Mouse (Mus musculus) liver, adult 2 months (tissue): ENCODE measurements around the gene Ccdc93. TPM values are rescaled to one million over a fixed set of nuclear protein-coding genes. Genes with fewer than 3 reads are reported as not detected.

Experiments used
- DNase-seq: peaks from one replicate; pipeline ENCODE4 v3.0.0-alpha.2; 2011; ENCODE audit warnings: low read depth, low spot score; ENCODE audit errors: extremely low read depth
- H3K27ac ChIP-seq: fragments of 200-500 bp; replicated peaks from 2 replicates; pipeline ENCODE4 v1.5.1; 2012; ENCODE audit warnings: low read depth, mild to moderate bottlenecking, control low read depth, inconsistent platforms, low read length; ENCODE audit not compliant: insufficient read depth
- H3K27me3 ChIP-seq: fragments of 200-500 bp; 2 replicates; pipeline ENCODE4 v1.6.1; 2012; ENCODE audit warnings: mild to moderate bottlenecking, moderate library complexity, low read length, inconsistent platforms; ENCODE audit not compliant: control insufficient read depth, insufficient read depth
- H3K36me3 ChIP-seq: fragments of 200-500 bp; 2 replicates; pipeline ENCODE4 v1.6.1; 2012; ENCODE audit warnings: low read length, inconsistent platforms; ENCODE audit not compliant: control insufficient read depth, insufficient read depth
- H3K4me1 ChIP-seq: fragments of 200-500 bp; 2 replicates; pipeline ENCODE4 v1.6.1; 2011; ENCODE audit warnings: low read length; ENCODE audit not compliant: control insufficient read depth, insufficient read depth
- H3K4me3 ChIP-seq: fragments of 200-500 bp; 2 replicates; pipeline ENCODE4 v1.5.1; 2011; ENCODE audit warnings: low read depth, mild to moderate bottlenecking, control low read depth, low read length, moderate library complexity; ENCODE audit not compliant: insufficient read depth
- H3K79me2 ChIP-seq: fragments of 200-500 bp; 2 replicates; pipeline ENCODE4 v1.6.1; 2012; ENCODE audit warnings: inconsistent platforms, mild to moderate bottlenecking, low read length, moderate library complexity; ENCODE audit not compliant: control insufficient read depth, insufficient read depth
- H3K9ac ChIP-seq: fragments of 200-500 bp; 2 replicates; pipeline ENCODE4 v1.6.1; 2012; ENCODE audit warnings: low read depth, mild to moderate bottlenecking, control low read depth, inconsistent platforms, low read length
- CTCF ChIP-seq: fragments of 200-500 bp; IDR thresholded peaks from 2 replicates; pipeline ENCODE4 v1.5.1; 2011; ENCODE audit warnings: low read depth, low read length, control low read depth
- POLR2A ChIP-seq: fragments of 200-500 bp; IDR thresholded peaks from 2 replicates; pipeline ENCODE4 v1.6.1; 2011; ENCODE audit warnings: low read length, control low read depth; ENCODE audit not compliant: insufficient read depth; ENCODE audit errors: extremely low read depth
- WGBS: fragments of 180-500 bp; shearing (Covaris S2); methylation state at CpG from one replicate; pipeline ENCODE4 v1.1.7; 2018; 5-methylcytosine and 5-hydroxymethylcytosine counted together
- polyA plus RNA-seq: library from polyadenylated mRNA; depleted of rRNA; stranded (reverse); fragments of >200 nt; gene quantifications from 2 replicates; pipeline ENCODE4 v1.2.3, GENCODE M21; 2012
- total RNA-seq: library from RNA; depleted of rRNA; stranded (reverse); fragments of >200 nt; gene quantifications from 2 replicates; pipeline ENCODE4 v1.2.3, GENCODE M21; 2014

Ccdc93 gene
- total and polyA plus RNA-seq, 2 experiments = 4.5 to 6.9 TPM

DNA sequence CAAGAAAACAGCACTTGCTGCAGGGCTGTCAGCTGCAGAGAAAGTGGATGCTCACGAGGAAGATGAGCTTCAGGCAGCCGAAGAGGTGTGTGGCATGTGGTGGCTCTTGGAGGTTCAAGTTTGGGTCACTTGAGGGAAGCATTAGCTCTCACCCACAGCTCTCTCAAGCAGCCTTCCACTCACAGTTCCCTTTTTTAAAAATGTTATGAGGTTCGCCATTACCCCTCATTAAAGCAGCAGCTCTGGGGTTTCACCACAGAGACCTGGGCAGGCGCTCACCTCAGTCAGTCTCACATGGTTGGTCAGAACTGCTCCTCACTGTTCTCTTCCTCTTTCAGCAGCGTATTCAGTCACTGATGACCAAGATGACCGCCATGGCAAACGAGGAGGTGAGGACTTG, 31.0 kb downstream of the Ccdc93 start:
- no peak for TF ChIP-seq POLR2A
- WGBS = 86% methylated on average over 7 of the region's 7 CpGs
- no peaks in the 10 kb centered on the region for H3K4me1 ChIP-seq
- H3K27ac ChIP-seq = no peak overlapping the region
- DNase-seq = no peak
- no peaks in the 10 kb centered on the region for H3K79me2 ChIP-seq
- peaks cover 16% of the 10 kb centered on the region for H3K36me3 ChIP-seq
- H3K9ac ChIP-seq = no peak overlapping the region
- no peak overlapping the region for H3K4me3 ChIP-seq
- no peaks in the 10 kb centered on the region for H3K27me3 ChIP-seq

DNA sequence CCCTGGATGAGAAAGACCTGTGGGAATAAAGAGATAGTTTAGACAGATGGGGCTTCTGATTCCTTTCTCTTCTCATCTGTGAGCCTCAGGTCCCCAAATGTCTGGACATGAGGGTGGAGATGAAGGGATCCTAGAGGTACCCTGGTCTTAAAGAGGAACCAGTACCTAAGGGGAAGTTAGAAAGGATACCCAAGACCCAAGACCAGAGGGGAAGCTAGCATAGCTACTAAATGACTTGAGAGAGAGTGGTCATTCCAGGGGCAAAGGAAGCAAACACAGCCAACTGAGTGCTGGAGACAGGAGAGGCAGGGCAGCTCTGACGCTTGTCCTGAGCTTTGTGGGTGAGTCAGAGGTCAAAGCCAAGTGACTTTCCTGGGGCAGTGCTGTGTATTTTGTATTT, 31.8 kb downstream of the Ccdc93 start:
- Histone ChIP-seq H3K4me1 (no peaks in the 10 kb centered on the region), H3K4me3 (no peak overlapping the region), H3K79me2 (no peaks in the 10 kb centered on the region), H3K27me3 (no peaks in the 10 kb centered on the region), H3K36me3 (peaks cover 17% of the 10 kb centered on the region), H3K27ac (no peak overlapping the region), H3K9ac (no peak overlapping the region)
- TF ChIP-seq POLR2A = no peak
- no peak for TF ChIP-seq CTCF
- 90% methylated on average over 1 of the region's 1 CpGs for WGBS
- peak; percentile 23 for DNase-seq

DNA sequence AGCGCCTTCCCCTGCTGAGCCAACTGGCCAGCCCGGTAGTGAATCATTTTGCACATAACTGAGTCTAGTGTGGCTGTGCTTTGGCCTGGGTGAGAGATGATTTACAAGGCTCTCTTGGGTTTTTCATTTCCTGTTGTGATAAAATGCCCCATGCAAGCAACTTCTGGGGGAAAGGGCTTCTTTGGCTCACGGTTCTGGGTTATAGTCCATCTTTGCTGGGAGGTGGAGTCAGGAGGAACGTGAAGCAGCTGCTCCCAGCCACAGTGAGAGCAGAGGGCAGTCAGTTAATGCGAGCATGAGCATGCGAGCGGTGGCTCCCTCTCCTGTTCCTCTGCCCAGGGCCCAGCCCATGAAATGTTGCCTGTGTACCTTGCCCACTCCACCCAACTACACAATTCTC, 33.0 kb downstream of the Ccdc93 start:
- WGBS = 78% methylated on average over 7 of the region's 7 CpGs
- peaks cover 18% of the 10 kb centered on the region for H3K36me3 ChIP-seq
- no peaks in the 10 kb centered on the region for H3K79me2 ChIP-seq
- H3K27me3 ChIP-seq = no peaks in the 10 kb centered on the region
- H3K9ac ChIP-seq = no peak overlapping the region
- H3K4me1 ChIP-seq = no peaks in the 10 kb centered on the region
- no peak for DNase-seq
- H3K27ac ChIP-seq = no peak overlapping the region
- TF ChIP-seq POLR2A (no peak), CTCF (no peak)
- H3K4me3 ChIP-seq = no peak overlapping the region

DNA sequence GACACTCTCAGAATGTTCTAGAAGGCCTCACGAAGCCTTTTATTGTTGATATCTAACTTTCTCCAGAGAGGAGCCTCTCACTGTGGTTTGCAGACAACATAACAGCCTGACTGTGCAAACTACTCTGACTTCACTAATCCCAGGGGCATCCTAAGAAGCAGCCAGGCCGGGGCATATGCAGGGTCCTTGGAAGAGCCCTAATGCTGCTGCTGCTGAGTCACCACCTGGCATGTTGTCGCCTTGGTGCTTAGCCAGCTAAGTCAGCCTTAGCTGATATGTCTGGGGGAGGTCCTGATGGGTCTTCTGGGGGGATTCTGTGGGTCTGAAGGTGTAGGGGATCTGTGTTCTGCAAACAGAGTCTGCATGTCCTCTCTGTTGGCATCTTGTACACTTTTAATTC, 35.4 kb downstream of the Ccdc93 start:
- Histone ChIP-seq H3K4me1 (no peaks in the 10 kb centered on the region), H3K4me3 (no peak overlapping the region), H3K27ac (no peak overlapping the region), H3K79me2 (no peaks in the 10 kb centered on the region), H3K36me3 (peaks cover 18% of the 10 kb centered on the region), H3K27me3 (no peaks in the 10 kb centered on the region), H3K9ac (no peak overlapping the region)
- no peak for DNase-seq
- WGBS = 91% methylated on average over 3 of the region's 3 CpGs
- TF ChIP-seq CTCF (no peak), POLR2A (no peak)

DNA sequence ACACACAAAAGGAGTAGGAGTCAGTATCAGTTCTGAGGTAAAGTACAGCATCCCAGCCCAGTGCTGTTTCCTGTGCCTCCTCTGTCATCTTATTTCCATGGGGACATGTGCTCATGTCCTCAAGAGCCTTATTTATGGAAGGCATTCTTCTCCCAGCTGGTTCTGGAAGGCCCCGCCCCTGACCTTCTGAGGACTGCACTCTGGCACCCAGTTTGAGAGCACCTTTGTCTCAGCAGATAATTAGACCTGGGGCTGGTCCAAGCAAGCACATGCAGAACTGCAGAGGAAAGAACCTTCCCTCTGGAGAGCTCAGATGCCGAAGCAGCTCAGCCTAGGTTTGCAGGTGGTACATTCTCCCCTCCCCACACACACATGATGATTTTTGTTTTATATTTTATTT, 37.4 kb downstream of the Ccdc93 start:
- Histone ChIP-seq H3K79me2 (no peaks in the 10 kb centered on the region), H3K27me3 (no peaks in the 10 kb centered on the region), H3K4me1 (no peaks in the 10 kb centered on the region), H3K27ac (no peak overlapping the region), H3K36me3 (peaks cover 16% of the 10 kb centered on the region), H3K9ac (no peak overlapping the region), H3K4me3 (no peak overlapping the region)
- no peak for DNase-seq
- WGBS = 92% methylated on average over 2 of the region's 2 CpGs
- TF ChIP-seq CTCF = no peak
- TF ChIP-seq POLR2A = no peak

- Histone ChIP-seq H3K4me1 (no peaks in the 10 kb centered on the region), H3K79me2 (no peaks in the 10 kb centered on the region), H3K4me3 (no peak overlapping the region), H3K36me3 (peaks cover 21% of the 10 kb centered on the region), H3K9ac (no peak overlapping the region), H3K27me3 (no peaks in the 10 kb centered on the region), H3K27ac (no peak overlapping the region)
- DNase-seq = no peak
- 94% methylated on average over 5 of the region's 5 CpGs for WGBS
- TF ChIP-seq CTCF = no peak
- TF ChIP-seq POLR2A = no peak
Measured at GRCm38 (mm10) chr1:121471503-121471902, 40.7 kb downstream of the Ccdc93 start.
